Mouse (Mus musculus) liver, embryonic 13.5 days (tissue): ENCODE results near the gene Spsb3. TPM values are rescaled to one million over a fixed set of nuclear protein-coding genes. Genes with fewer than 3 reads are reported as not detected.
A peak's percentile ranks its signal among the peaks of the same experiment; 100 is the strongest.

Experiments used
- ATAC-seq: fragments of 200-750 bp; cut with Nextera tagmentation; 2 replicates; pipeline ENCODE4 v1.8.0; 2017; ENCODE audit warnings: low read depth, mild to moderate bottlenecking, moderate number of reproducible peaks, moderate library complexity
- DNase-seq: peaks from one replicate; pipeline ENCODE4 v3.0.0; 2022
- H3K27ac ChIP-seq: fragments of 300-500 bp; sonication (generic); 2 replicates; pipeline ENCODE4 v1.5.1; 2015; ENCODE audit warnings: moderate library complexity, mild to moderate bottlenecking, inconsistent platforms
- H3K27me3 ChIP-seq: fragments of 300-500 bp; sonication (generic); 2 replicates; pipeline ENCODE4 v1.6.1; 2015; ENCODE audit warnings: mild to moderate bottlenecking, inconsistent platforms
- H3K36me3 ChIP-seq: fragments of 300-500 bp; sonication (generic); 2 replicates; pipeline ENCODE4 v1.6.1; 2015; ENCODE audit warnings: mild to moderate bottlenecking, inconsistent platforms
- H3K4me1 ChIP-seq: fragments of 300-500 bp; sonication (generic); replicated peaks from 2 replicates; pipeline ENCODE4 v1.6.1; 2015; ENCODE audit warnings: inconsistent platforms
- H3K4me2 ChIP-seq: fragments of 300-500 bp; sonication (generic); 2 replicates; pipeline ENCODE4 v1.6.1; 2015; ENCODE audit warnings: inconsistent platforms, mild to moderate bottlenecking, moderate library complexity
- H3K4me3 ChIP-seq: fragments of 300-500 bp; sonication (generic); replicated peaks from 2 replicates; pipeline ENCODE4 v1.5.1; 2015; ENCODE audit warnings: mild to moderate bottlenecking, inconsistent platforms
- H3K9ac ChIP-seq: fragments of 300-500 bp; sonication (generic); 2 replicates; pipeline ENCODE4 v1.6.1; 2015; ENCODE audit warnings: mild to moderate bottlenecking, inconsistent platforms
- H3K9me3 ChIP-seq: fragments of 300-500 bp; sonication (generic); replicated peaks from 2 replicates; pipeline ENCODE4 v1.6.1; 2016; ENCODE audit warnings: inconsistent platforms
- WGBS: fragments of 180-500 bp; shearing (Covaris S2); methylation state at CpG from one replicate; pipeline ENCODE4 v1.1.7; 2015; ENCODE audit not compliant: insufficient replicate concordance; 5-methylcytosine and 5-hydroxymethylcytosine counted together
- polyA plus RNA-seq: library from polyadenylated mRNA; unstranded; fragments of >200 nt; fragmentation: Nextera tagmentation; extraction: Ambion mirVana; gene quantifications from 2 replicates; pipeline ENCODE4 v1.2.1, GENCODE M21; 2015

The Spsb3 gene
- polyA plus RNA-seq, 1 experiment from 2014 or later = 37.9 TPM

DNA sequence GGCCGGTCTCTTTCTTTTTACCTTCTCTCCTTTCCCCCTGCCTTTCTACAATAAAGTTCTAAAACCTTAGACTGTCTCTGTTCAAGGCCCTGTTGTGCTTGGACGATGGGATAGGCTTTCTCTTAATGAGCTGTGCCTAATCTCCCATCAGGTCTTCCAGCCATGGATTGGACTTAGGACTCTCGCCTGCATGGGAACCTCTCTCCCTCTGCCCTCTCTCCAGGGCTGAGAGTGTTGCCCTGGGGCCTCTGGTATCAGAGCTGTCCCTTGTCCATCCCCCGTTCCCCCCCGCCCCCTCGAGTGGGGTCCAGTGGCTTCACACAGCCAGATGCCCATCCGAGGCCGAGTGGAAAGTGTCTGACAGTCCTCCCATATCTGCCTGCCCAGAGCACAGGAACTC, 11.5 kb upstream of the Spsb3 start:
- ATAC-seq = no peak
- WGBS = 61% methylated on average over 8 of the region's 8 CpGs

DNA sequence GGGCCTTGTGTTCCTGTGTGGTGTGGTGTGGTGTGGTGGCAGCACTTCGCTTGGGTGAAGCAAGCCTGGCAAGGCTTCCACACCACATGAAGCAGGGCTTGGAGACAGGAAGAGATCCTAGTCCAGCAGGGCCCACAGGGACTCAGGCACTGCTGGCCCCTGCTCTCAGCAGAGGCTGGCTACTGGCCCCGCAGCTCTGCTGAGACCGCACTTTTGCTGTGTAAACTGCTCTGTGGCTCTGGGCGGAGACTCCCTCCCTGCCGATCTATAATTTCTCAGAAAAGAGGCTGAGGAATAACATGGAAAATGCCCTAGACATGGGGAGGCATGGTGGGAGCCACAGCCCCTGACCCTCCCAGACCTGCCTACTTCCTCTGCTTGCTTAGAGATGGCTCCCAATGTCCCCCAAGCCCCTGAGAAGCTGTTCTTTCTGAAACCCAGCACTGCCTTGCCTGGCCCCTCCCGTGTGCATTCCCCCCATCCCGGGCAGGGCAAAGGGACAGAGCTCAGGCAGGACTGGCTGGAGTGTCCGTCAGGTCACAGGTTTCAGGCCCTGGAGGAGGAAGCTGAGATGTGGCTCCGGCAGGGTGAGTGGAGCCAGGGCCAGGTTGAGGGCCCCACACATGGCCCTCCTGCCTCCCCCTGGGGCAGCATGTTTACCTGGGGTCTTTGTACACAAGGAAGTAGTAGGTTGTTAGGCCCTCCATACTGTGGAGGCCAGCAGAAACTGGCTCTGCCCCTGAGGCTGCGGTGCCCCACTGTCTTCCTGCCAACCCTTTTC, 8.9 kb upstream of the Spsb3 start:
- DNase-seq (no peak), ATAC-seq (peak; percentile 53)
- Histone ChIP-seq H3K36me3 (peaks cover 9% of the 10 kb centered on the region), H3K27ac (peak overlapping the region; percentile 65), H3K4me3 (no peak overlapping the region), H3K9me3 (no peaks in the 10 kb centered on the region), H3K9ac (peak overlapping the region; percentile 23), H3K4me2 (peak overlapping the region; percentile 32), H3K4me1 (peaks cover 30% of the 10 kb centered on the region), H3K27me3 (no peaks in the 10 kb centered on the region)
- WGBS = 56% methylated on average over 10 of the region's 10 CpGs

More for the DNA sequence above, 11.5 kb upstream of the Spsb3 start:
- Histone ChIP-seq H3K27me3 (no peaks in the 10 kb centered on the region; the same call in 1 of the 2 replicates), H3K27ac (no peak overlapping the region), H3K4me3 (no peak overlapping the region), H3K4me2 (no peak overlapping the region), H3K9ac (no peak overlapping the region), H3K36me3 (no peaks in the 10 kb centered on the region), H3K4me1 (peaks cover 25% of the 10 kb centered on the region), H3K9me3 (no peaks in the 10 kb centered on the region)
- no peak for DNase-seq

DNA sequence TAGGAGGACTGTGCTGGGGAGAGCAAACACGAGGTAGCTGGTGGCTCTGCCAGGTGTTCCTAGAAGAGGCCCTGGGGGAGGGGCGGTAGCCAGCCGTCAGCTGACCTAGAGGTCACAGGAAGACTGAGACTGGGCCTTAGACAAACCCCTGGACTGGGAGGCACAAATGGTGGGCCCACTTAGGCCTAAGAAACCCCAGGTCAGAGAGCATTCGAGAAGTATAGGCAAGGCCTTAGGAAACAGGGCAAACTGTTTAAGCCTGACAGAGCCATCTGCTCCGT, 8.4 kb upstream of the Spsb3 start:
- Histone ChIP-seq H3K27me3 (no peaks in the 10 kb centered on the region), H3K4me1 (peaks cover 30% of the 10 kb centered on the region), H3K4me3 (no peak overlapping the region), H3K36me3 (peaks cover 14% of the 10 kb centered on the region), H3K27ac (peak overlapping the region; percentile 65), H3K4me2 (peak overlapping the region; percentile 32), H3K9me3 (no peaks in the 10 kb centered on the region), H3K9ac (peak overlapping the region; percentile 36)
- ATAC-seq (peak; percentile 21; the same call in 1 of the 2 replicates), DNase-seq (no peak)
- WGBS = 48% methylated on average over 5 of the region's 5 CpGs

DNA sequence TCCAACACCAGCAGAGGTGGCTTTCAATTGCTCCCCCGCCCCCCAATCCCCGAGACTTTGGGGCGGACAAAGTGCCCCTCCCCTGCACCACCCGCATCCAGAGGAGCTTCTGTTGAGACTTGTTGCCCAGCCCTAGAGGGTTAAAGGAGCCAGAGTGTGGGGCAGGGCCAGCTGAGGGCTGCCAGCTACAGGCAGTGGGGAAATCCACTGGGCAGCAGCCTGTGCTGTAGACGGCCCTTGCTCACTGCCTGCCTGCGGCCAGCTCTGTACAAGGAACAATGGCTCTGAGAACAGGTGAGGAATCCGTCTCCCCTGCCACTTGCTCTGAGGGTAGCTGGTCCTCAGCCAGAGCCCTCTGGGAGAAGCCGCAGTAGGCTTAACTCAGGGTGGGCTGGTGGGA, 7.9 kb upstream of the Spsb3 start:
- peaks cover 31% of the 10 kb centered on the region for H3K4me1 ChIP-seq
- WGBS = 71% methylated on average over 8 of the region's 8 CpGs
- ATAC-seq (no peak), DNase-seq (no peak)
- H3K27me3 ChIP-seq = no peaks in the 10 kb centered on the region
- H3K27ac ChIP-seq = peak overlapping the region; percentile 65
- H3K9ac ChIP-seq = peak overlapping the region; percentile 36; the same call in 1 of the 2 replicates
- H3K36me3 ChIP-seq = peaks cover 19% of the 10 kb centered on the region
- H3K4me3 ChIP-seq = no peak overlapping the region
- H3K9me3 ChIP-seq = no peaks in the 10 kb centered on the region
- peak overlapping the region; percentile 32; the same call in 1 of the 2 replicates for H3K4me2 ChIP-seq

DNA sequence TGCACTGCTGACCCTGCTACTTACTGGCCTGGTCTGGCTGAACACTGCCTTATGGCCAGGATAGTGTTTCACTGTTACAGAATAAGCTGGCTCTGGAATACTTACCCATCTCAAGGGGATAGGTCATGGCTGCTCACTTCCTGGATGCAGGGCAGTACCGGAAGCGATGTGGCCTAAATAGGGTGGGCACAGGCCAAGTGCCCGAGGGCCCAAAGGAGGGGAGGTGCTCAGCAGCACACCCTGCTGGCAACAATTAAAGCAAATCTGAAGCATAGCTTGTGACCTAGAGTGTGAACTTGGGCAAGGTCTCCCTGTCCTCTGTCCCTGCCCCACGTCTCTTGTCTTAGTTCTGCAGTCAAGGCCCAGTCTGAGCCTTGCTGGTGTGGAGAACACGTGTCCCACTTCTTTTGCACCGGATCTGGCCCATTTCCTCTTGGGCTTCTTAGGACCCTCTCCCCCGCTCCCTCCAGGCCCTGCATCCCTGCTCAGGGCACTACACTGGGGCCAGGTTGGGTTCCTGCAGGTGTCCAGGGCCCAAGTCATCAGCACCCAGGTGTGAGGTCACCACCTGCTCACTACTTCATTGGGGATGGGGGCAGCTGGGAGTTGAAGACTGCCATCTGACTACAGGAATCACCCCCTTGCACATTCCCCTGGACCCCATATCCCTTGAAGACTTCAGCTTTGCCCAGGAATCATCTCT, 4.6 kb upstream of the Spsb3 start:
- no peak overlapping the region for H3K4me3 ChIP-seq
- ATAC-seq (no peak), DNase-seq (no peak)
- no peak overlapping the region for H3K9ac ChIP-seq
- 45% methylated on average over 7 of the region's 7 CpGs for WGBS
- H3K9me3 ChIP-seq = no peaks in the 10 kb centered on the region
- no peak overlapping the region for H3K4me2 ChIP-seq
- H3K27me3 ChIP-seq = no peaks in the 10 kb centered on the region
- H3K4me1 ChIP-seq = peaks cover 44% of the 10 kb centered on the region
- no peak overlapping the region for H3K27ac ChIP-seq
- peaks cover 35% of the 10 kb centered on the region for H3K36me3 ChIP-seq

DNA sequence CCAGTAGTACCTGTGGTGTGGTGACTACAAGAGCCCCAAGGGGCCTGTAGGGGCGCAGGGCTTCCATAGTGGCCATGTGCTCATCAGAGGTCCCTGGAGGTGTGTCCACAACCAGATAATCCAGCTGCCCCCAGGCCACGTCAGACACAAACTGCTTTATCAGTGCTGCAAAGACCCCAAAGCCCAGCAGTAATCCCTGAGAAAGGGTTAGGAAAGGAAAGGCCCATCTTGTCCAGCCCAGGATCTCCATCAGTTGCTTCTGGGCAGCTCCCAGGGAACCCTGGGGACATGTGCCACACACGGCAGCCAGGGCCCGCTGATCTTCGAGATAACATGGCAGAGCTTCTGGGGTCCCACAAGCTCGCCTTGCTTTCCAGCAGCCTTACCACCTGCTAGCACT, 2.1 kb upstream of the Spsb3 start:
- Histone ChIP-seq H3K4me1 (peaks cover 52% of the 10 kb centered on the region), H3K4me2 (peak overlapping the region; percentile 95), H3K9me3 (no peaks in the 10 kb centered on the region), H3K9ac (peak overlapping the region; percentile 88), H3K27me3 (no peaks in the 10 kb centered on the region), H3K4me3 (peak overlapping the region; percentile 99), H3K36me3 (peaks cover 46% of the 10 kb centered on the region), H3K27ac (no peak overlapping the region)
- DNase-seq (no peak), ATAC-seq (no peak)
- WGBS = 72% methylated on average over 6 of the region's 6 CpGs

DNA sequence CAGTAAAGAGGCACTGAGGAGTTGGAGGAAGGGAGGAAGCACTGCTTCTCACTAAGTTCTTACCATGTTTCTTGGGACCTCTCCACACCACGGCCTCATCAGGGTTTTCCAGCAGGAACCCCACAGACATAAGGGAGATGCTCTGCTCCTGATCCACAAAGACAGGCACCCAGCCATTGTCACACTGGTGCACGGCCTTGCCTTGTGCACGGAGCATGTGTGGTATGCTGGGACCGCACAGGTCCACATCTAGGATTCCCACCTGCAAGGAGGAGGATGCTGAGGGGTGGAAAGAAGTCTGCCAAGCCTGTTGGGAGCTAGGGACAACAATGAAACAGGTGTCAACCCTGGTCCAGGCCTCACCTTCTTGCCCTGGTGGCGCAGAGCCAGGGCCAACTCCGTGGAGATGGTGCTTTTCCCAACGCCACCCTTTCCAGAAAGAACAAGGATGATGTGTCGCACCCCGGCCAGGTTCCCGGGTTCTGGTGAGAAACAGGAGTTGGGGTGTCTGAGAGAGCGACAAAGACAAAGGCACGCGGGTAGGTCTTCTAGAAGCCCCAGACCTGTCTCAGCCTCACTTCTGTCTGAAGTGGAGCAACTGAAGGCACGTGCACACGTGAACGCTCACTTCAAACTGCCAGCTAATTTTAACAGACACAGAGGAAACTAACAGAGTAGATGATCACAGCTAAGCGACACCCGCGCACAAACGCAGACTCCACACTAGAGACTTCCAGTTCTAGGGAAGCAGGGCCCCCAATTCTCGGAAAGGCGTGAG, 898 bp upstream of the Spsb3 start:
- DNase-seq (no peak), ATAC-seq (0 out of 2 replicates have a peak, but pooled peaks have one; percentile 0)
- peaks cover 57% of the 10 kb centered on the region for H3K36me3 ChIP-seq
- peak overlapping the region; percentile 88 for H3K9ac ChIP-seq
- H3K27me3 ChIP-seq = no peaks in the 10 kb centered on the region
- H3K27ac ChIP-seq = peak overlapping the region; percentile 70
- peaks cover 56% of the 10 kb centered on the region for H3K4me1 ChIP-seq
- 16% methylated on average over 22 of the region's 22 CpGs for WGBS
- peak overlapping the region; percentile 95 for H3K4me2 ChIP-seq
- H3K4me3 ChIP-seq = peak overlapping the region; percentile 99
- no peaks in the 10 kb centered on the region for H3K9me3 ChIP-seq

DNA sequence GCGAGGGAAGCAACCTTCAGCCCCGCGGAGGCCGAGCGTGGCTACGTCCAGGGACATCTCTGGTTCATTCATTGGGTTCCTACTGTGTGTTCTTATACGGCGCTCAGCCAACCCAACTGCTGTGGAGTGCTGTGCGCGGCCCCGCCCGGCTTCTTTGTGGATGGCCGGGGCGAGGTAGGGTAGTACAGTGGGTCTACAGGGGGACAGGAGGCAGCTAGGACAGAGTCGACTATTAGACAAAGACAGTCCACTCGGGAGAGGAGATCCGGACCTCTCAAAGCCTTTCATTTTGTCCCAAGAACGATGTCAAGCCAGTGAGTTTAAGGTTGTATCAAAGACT, 459 bp downstream of the Spsb3 start:
- Histone ChIP-seq H3K4me3 (peak overlapping the region; percentile 99), H3K4me2 (peak overlapping the region; percentile 93), H3K9me3 (no peaks in the 10 kb centered on the region), H3K27me3 (no peaks in the 10 kb centered on the region), H3K9ac (peak overlapping the region; percentile 98), H3K4me1 (peaks cover 60% of the 10 kb centered on the region), H3K36me3 (peaks cover 69% of the 10 kb centered on the region), H3K27ac (peak overlapping the region; percentile 93)
- DNase-seq (no peak), ATAC-seq (peak; percentile 44)
- WGBS = under 1% methylated on average over 18 of the region's 18 CpGs

DNA sequence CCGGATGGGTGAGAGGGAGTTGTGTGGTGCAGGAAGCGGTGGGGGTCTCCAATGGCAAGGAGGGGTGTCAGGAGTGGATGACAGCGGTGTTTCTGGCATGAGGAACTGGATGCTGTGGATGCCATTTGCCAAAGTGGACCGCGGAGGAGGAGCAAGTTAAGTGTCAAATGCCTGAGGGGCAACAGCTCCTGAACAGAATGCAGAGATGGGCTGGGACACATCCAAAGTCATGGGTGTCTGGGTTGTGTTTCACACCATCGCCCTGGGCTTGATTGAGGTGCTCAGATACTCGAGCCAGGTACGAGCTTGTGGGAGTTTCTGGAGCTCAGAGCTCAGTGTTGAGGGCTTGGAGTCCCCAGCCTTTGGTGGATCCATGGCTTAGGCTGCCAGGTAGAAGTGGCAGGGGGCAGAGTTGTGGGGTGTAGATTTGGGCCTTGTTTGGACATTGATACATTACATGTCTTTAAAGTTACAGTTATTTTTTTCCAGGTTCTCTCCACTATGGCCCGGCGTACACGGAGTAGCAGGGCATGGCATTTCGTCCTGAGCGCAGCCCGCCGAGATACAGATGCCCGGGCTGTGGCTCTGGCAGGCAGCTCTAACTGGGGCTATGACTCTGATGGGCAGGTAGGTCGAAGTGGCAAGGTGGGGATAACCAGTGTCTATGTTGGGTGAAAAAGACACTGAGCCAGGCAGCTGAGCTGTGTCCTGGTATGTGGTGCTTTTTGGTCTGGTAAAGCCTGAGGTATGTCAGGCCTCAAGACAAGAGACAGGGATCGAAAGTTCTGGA, 1.0 kb downstream of the Spsb3 start:
- peak overlapping the region; percentile 93 for H3K4me2 ChIP-seq
- no peaks in the 10 kb centered on the region for H3K27me3 ChIP-seq
- peaks cover 58% of the 10 kb centered on the region for H3K4me1 ChIP-seq
- 57% methylated on average over 18 of the region's 18 CpGs for WGBS
- H3K27ac ChIP-seq = peak overlapping the region; percentile 93
- peak overlapping the region; percentile 99 for H3K4me3 ChIP-seq
- peak overlapping the region; percentile 98 for H3K9ac ChIP-seq
- ATAC-seq (no peak), DNase-seq (no peak)
- H3K9me3 ChIP-seq = no peaks in the 10 kb centered on the region
- peaks cover 69% of the 10 kb centered on the region for H3K36me3 ChIP-seq

DNA sequence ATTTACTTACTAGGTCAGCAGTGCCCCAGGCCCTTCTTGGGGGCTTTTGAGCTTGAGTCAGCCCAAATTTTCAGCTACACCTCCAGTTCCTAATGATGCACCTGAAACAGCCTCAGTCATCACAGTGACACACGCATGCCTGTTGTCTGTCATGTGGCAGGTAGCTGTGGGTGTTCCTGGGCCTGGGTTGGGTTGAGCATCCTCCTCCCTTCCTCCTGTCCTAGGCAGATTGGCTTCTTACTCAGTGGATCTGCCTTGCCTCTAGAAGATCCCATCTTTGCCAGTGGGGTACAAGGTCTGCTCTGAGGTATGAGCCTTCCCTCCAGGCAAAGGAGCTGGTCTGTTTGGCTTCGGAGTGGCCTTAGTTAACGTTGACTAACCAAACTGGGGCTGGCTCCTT, 2.4 kb downstream of the Spsb3 start:
- Histone ChIP-seq H3K4me1 (peaks cover 64% of the 10 kb centered on the region), H3K36me3 (peaks cover 69% of the 10 kb centered on the region), H3K27me3 (no peaks in the 10 kb centered on the region), H3K27ac (peak overlapping the region; percentile 93), H3K4me2 (peak overlapping the region; percentile 93), H3K9me3 (no peaks in the 10 kb centered on the region), H3K4me3 (peak overlapping the region; percentile 99), H3K9ac (peak overlapping the region; percentile 98; the same call in 1 of the 2 replicates)
- ATAC-seq (no peak), DNase-seq (no peak)
- 75% methylated on average over 3 of the region's 3 CpGs for WGBS
